Mouse (Mus musculus) adrenal gland, adult 8-10 months (tissue): ENCODE measurements around the gene Uchl5. TPM values are rescaled to one million over a fixed set of nuclear protein-coding genes. Genes with fewer than 3 reads are reported as not detected.

Source experiments
- DNase-seq: peaks from one replicate; pipeline ENCODE4 v3.0.0; 2022
- total RNA-seq, 4 experiments: library from RNA; stranded (reverse); gene quantifications; 2 replicates each; pipeline ENCODE4 v1.2.4; 2022

The Uchl5 gene
- 10 to 100 TPM; 22.5 to 25.9 (median 24.3) TPM for total RNA-seq

DNA sequence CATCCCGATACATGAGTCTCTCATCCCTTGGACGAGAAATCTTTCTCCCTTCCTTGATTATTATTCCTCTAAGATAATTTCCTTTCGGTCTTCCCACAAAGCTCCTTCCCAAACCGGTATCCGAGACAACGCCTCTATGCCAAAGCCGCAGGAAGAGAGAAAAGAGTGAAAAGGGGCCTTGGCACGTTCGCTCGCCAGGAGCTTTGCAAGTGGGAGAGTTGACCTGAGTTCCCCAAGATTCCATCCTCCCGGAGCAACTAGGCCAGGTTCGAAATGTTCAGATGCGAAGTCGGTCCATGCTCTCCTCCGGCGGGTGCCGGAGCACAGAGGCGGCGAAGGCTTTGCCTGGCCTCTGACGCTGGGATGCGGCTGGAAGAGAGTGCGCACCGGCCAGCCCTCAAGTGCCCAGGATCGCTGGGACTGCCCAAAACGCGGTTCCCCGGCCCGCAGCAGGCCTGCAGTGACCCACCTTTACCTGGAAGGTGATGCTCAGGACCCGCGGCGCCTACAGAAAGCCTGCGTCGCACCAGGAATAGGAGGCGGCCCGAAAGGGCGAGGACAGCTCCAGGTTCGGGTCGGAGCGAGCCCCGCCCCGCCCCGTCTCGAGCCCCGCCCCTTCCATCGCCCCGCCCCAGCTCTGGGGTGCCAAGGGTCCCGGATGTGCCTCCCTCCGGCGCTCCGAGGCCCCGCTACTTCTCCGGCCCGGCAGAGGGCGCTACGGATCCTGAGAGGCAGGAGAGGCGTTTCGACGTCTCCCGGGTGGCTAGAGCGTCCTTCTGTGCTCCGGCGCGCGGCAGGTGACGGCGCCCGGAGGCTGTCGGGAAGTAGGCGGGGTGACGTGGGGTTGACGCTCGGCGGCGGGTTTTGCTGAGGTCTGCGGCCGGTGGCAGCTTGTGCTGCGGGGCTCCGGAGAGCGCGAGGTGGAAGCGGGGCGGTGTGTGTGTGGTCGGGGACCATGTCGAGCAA is at the start of gene Uchl5, which contains the start of gene Trove2:
Gene Uchl5 (plus strand): TSS at position 827 of the 966 bp plus-strand sequence.
Gene Trove2 (minus strand): TSS at position 623 of the 966 bp plus-strand sequence.
- DNase-seq, result peak; percentile 95

DNA sequence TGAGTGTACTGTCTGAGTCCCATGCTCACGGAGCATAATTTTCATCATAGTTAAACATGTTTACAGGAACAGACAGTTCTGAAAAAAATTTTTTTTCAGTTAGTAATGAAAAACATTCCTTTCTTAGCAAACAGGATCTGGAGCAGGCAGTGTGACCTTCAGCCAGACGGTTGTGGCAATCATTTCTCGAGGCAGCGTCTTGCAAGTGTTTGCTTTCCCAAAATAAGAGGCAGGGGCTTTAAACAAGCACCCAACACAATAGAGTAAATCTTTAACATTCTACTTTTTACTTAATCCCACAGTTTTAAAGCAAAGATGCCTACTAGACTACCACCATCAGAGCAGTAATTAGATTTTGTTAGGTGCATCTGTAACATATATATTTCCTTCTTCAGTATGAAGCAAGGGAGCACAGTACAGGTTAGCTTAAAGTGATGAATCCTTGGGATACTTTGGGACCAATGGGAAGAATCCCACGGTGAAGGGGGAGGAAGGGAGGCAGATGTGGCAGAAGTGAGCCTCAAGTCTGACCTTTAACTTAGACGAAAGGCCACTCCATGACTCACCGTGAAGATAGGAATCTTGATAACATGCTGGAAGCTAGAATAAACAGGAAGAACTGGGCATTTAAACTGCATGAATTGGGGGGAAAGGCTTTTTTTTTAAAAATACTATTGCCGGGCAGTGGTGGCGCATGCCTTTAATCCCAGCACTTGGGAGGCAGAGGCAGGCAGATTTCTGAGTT is 49.2 kb upstream of the Uchl5 start:
- DNase-seq, result no peak

DNA sequence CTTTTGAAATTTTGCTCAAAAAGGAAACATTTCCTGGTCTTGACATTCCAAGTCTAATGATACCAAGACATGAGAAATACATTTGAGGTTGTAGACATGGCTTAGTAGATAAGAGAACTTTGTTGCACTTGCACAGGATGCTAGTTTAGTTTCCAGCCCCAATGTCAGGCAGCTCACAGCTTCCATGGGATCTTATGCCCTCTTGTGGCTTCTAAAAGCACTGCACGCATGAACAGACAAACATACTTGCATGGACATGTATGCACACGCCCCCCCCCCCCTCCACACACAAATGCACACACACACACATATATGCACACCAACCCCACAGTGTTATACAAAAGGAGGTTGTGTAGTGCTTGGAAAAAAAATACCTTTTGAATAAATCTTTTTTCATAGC is 46.2 kb upstream of the Uchl5 start:
- no peak for DNase-seq

DNA sequence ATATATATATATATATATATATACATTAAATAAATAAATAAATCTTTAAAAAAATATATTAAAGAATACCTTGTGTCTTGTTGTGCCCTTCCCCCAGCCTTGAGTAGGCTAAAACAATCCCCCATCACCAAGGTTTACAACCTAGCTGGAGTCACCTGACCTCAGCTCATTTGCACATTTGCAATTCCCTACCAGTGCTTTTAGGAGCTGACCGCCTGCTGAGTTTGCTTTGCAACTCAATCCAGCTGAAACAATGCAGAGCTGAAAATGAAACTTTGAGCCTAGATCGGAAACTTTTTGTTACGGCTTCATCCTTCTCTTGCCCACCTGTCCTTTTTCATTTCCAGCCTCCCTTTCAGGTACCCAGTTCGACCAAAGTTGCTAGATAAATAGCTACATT is 45.4 kb upstream of the Uchl5 start:
- DNase-seq, result no peak

DNA sequence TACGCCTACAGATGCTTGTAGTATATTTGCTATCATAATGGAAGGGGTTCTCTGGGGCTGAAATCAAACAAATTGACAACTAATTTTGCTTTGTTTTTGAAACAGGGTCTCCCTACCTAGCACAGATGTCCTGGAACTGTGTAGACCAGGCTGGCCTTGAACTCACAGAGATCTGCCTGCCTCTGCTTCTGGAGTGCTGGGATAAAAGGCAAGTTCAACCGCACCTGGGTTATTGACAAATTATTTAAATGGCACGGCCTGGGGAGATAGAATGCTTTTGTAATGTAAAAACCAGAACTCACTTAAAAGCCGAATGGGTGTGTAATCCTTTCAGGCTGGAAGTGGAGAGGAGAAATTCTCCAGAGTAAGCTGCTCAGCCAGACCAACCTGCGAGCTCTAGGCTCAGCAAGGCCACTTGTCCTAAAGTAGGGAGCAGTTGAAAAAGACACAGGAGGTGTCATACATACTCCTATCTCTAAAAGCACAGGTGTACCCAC is 43.1 kb upstream of the Uchl5 start:
- DNase-seq, result no peak

DNA sequence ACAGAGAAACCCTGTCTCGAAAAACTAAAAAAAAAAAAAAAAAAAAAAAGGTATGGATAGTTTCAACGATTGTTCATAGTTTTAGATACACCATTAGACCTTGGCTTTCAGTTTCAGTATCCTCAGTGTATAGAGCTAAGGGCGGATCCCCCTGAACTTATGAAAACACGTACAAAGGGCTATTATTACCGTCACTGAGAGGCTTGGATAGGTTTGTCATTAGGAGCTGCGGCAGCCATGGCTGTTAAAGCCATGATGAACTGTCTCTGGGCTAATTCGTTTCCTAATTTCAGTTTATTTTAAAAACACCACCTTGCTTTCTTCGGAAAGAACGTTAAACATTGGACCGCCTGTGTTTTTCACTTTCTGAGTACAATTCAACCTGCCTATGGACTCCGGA is 38.3 kb upstream of the Uchl5 start:
- DNase-seq, result no peak

DNA sequence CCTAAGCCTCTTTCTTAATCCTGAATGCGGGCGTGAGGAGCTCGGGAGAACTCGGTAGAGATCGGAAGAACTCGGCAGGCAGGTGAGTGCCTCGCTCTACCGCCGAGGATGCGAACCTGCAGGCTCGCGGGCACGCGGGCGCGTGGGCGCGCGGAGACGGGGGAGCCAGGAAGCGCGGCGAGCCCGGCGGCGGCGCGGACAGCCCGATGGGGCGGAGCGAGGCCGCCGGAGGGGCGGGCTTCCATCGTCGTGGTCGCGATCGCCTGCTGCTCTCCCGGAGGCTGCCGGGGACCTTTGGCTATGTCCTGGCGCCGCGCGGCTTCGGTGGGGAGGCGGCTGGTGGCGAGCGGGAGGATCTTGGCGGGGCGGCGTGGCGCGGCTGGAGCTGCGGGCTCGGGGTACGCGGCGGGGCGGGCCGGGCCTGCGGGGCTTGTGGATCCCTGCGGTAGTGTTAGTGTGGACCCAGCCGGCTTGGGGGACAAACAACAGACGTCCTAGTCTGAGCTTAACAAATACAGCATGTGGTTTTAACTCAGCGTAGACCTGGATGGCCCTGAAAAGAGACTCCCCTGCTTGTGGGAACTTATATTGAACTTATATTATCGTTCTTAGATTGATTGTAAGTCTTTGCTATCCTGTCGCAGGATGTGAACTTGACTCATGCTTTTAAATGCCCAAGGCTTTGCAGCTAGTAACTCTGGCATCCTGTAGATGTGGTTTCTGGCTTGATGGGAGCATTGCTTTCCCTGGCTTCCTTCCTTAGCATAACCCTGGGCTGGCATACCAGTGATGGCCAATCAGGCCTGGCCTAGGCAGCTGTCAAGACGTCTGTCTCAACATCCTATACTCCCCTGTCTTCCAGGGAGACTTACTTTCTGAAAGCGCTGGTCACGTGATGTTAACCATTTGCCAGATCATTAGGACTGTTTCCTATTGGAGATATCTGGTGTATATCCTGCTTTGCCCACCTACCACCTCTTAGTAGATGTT is 37.4 kb upstream of the Uchl5 start:
- DNase-seq, result peak; percentile 75

DNA sequence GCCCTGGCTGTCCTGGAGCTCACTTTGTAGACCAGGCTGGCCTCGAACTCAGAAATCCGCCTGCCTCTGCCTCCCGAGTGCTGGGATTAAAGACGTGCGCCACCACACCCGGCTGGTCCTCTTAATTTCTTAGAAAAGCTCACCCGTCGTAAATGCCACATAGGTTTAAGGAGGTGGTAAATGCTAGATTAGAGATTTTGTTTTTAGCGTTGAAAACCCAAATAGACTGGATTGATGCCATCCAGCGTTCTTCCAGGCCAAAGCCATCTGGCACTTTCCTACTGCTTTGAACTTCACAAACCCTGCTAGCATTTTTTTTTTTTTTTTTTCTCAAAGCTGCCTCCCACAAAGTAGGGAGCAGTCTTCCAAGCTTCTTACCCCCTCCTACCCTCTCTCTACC is 36.5 kb upstream of the Uchl5 start:
- DNase-seq, result no peak

DNA sequence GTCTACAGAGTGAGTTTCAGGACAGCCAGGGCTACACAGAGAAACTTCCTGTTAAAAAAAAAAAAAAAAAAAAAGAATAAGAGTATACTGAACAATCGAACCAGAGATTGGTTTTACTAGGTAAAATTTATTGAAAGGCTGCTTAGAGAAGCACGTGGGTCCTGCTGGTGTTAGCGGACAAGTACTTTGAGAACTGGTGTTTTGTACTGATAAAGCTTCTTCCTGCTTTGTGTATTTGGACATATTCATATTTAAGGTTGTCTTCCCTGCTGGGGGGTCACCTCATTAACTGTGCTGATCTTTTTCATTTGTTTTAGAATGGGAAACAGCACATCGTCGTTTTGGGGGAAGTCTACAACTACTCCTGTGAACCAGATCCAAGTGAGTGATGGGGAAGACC is 35.7 kb upstream of the Uchl5 start:
- DNase-seq, result no peak

DNA sequence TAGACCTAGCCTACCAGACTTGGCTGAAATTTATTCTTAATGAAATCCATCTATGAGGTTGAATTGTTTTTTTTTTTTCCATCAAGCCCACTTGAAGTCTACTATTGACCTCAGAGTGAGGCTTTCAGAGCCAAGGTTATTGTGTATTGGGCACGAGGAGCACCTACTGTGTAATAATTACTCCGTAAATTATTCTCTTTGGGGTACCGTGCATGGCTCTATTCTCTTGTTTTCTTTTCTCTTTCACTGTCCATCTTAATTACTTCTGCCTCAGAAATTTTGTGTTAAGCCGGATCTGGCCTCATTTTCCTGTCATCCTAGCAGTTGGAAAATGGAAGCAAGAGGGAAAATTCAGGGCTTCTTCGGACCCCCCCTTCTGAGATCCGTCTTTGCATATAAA is 34.9 kb upstream of the Uchl5 start:
- no peak for DNase-seq

DNA sequence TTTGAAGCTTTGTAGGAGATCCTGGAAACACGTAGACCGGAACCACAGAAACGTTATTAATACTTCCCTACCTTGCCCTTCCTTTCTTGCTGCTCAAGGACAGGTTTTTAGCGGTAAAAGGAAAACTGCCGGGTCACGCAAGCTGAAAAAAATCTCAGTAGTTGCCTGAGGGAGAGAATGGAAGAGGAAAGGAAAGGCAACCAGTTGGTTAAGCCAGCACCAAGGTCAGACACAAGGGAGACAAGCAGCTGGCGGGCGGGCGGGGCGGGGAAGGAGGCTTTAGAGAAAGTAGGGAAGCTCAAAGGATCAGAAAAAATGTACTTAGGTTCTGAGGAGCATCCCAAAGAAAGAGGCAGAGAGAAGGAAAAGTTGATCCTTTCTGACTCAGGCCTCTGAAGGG is 31.2 kb upstream of the Uchl5 start:
- no peak for DNase-seq

DNA sequence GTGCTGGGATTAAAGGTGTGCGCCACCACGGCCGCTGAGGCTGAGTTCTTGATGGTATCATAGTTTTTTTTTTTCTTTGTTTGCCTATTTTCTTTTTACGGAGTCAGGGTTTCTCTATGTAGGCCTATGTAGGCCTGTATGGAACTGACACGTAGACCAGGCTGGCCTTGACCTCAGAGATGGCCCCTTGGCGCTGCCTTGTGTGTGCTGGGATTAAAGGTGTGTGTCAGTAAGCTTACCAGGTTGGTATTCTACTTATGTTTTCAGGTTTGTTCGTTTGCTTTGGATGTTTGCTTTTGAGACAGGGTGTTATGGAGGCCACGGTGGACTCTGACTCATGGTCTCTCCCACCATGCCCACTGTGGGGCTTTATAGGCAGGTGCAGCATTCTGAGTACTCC is 14.9 kb upstream of the Uchl5 start:
- no peak for DNase-seq

DNA sequence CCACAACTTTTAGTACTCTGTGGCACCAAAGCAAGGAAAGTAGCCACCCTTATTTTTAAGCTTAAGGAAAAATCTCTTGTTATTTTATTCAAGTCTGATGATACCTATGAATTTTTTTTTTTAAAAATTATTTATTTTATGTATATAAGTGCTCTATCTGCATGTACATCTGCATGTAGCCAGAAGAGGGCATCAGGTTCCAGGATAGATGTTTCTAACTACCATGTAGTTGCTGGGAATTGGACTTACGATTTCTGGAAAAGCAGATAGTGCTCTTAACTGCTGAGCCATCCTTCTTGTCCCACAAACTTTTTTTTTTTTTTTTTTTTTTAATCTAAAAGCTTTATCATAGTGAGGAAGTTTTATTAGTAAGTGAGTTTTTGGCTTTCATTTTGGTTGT is 12.6 kb upstream of the Uchl5 start:
- no peak for DNase-seq

DNA sequence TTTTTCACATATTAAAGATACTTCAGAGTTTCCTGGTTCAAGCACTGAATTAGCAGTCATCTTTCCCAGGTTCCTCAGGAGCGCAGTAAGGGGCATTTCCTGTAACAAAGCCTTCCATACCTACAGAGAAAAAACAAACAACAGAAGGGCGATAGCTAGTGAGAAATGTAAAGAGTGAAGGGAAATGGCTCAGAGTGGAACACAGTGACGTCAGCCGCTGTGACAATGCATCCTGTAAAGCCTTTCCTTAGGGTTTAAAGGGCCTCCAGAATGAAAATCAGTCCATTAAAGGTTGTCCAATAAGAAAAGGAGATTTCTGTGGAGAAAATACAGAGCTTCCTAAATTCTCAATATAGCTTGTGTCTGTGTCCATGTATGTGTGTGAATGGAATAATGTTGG is 11.3 kb upstream of the Uchl5 start:
- DNase-seq, result no peak

DNA sequence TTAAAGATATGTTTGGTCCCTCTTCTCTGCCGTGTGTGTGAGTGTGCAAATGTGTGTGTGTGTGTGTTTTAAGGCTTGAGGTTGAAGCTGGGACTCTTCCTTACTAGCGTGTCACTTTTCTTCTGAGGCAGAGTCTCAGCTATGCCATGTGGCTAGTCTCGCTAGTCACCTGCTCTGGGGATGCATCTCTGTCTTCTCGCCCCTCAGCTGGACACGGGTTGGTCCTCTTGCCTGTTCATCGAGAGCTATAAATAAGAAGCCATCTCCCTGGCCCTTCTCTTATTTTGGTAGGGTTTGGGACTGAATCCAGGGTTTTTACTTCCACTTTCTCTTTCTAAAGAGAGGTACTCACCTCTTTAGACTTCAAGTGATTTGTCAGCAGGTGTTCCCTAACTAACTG is 10.8 kb upstream of the Uchl5 start:
- no peak for DNase-seq

DNA sequence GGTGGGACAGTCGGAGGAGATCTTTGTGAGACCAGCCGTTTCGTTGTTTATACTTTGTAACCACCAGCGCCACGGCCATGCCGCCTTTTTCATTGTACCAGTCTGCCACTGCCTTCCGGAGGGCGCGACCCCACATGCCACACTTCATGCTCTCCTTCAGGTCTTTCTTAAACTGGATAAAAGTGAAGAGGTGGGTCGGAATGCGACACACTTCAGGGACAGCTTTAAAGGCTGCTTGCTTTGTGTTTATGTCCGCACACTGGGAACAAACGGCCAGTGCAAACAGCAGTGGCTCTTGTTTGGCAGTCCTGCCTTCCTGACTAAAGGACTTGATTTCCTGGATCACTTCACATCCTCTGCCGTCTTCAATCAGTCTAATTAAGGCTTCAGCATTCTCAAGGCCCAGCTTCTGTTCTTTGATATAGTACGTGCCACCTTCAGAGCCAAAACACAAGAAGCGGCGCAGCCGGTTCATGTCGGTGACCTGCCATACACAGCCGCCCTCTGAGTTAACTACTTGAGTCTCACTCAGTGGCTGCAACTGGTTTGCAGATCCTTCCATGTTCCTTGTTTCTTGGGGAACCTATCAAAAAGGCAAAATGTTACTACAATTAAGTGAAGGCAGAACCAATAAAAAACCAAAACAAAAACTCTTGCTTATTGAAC is 6.5 kb upstream of the Uchl5 start:
- DNase-seq, result no peak

DNA sequence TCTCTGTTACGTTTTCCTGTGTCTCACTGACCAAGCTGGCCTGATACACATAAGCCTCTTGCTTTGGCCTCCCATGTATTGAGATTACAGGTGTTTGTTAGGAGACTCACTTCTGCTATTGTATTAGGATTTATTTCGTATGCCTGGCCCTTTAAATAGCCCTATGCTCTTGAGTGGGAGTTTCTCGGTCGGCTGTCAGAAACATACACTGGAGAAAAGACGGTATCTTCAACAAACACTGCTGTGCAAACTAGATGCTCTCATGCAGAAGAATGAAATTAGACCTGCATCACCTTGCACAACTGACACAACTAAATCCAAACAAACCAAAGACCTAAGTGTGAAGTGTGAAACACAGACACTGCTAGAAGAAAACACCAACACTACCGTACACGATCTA is 4.0 kb upstream of the Uchl5 start:
- DNase-seq, result no peak

DNA sequence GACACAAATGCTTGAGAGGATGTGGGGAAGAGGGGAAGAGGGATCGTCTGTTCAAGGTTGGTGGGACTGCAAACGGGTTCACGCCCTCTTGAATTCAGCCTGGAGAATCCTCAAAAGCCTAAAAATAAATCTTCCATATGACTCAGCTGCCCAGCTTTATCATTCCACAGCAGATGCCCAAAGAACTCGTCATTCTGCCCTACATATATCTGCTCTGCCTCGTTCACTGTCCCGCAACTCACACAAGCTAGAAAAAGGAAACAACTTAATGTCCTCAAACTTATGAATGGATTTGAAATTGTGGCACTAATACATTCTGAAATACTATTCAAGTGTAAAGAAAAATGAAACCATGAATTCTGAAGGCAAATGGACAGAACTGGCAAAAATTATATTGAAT is 3.2 kb upstream of the Uchl5 start:
- DNase-seq, result no peak

DNA sequence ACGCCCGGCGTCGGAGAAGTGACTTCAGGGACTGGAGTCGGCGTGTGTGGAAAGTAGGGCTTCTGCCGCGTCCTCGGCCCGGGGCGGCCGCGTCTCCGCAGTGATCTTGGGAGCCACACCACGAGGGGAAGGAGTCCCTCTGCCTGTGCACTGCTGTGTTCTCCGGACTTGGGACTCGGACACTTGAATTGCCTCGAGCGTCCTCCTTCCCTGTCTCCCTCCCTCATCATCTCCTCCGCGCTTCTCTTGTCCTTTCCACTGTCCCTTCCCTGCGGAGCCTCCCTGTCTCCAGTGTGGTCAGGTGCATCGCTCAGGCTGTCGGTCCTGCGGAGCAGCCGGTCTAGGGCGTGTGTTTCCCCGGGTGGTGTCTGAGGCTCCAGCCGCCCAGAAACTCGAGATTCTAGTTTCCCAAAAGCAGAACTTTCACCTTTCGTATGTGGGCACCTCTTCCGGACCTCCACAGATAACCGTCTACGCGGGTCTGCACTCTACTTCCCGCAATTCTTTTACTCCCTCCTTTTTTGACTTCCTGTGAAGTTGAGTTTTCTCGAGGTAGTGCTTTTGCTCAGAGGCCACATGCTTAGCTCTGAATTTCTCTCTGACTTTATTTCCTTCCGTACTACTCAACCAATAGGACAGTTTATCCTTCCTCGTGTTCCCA is 616 bp downstream of the Uchl5 start:
- DNase-seq, result peak; percentile 17

DNA sequence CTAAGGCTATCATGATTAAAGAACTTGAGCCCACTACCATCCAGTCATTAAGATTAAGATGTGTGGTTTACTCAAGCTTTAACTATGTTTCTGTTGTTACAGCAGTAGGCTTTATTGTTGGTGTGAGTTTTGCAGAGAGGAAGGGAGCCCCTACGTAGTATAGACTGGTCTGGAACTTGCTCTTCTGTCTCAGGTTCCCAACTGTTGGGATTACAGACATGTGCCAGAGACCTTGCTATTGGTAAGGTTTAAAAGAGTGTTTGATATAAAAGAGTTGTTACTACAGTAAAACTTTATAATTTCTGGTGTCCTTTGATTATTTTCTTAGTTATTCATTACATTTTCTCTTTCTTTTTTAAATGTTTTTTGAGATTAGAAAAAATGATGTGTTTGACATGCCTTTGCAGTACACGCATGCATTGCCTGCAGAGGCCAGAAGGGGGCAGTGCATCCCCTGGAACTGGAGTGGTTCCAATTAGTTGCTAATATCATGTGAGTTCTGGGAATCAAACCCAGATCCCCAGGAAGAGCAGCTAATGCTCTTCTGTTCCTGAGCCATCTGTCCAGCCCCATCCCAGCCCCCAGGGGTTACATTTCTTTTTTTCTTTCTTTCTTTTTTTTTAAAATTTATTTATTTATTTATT is 11.6 kb downstream of the Uchl5 start:
- no peak for DNase-seq

DNA sequence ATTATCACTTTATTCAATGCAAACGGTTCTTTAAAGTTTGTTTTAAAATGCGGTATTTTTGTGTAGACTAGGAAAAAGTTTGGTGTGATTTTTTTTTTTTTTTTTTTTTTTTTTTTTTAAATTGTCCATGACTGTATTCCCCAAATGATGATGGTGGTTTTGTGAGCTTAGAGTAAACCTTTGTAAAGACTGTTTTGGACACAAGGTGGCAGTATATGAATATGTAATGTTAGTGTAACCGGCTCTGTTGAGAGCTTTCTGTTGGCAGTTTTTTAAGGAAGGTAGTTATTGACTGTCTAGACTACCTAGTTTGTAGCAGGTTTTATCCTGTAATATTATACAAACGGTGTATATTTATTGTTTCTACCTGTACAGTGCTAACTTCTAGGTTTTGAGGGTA is 26.5 kb downstream of the Uchl5 start:
- no peak for DNase-seq
